ENCODE assay signal across 25 mouse cellular contexts in the genomic region with DNA sequence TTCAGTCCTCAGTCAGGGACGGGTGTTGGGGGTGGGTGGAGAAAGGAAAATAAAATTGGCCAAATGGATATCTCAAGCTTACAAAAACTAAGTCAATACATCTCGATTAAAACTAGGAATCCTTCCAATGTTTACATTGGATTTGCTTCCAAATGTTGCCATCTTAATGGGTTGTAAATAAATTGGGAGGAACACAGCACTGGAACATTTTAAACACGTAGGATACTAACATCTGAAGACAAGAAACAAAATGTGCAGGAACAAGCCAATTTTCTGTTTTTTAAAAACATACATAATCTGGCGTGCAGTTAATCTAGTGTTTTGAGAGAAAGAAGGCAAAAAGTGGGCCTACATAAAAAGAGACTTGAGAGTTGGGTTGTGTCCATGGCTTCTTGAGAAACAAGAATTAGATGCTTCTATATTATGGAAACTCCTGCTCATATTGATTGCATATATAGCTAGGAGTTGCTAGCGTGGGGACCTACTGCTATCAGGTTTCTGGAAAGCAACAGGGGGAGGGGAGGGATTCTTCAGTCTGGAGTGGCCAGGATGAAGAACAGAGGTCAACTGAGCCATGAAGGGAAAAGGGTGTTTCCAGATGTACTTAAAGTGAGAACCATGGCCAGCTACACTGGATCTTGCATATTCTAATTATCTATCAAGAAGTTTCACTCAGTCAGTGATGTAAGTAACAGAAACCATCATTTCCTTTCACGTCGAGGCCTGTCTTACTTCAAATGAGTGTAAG.
DNase-seq lines count a peak whose midpoint lies in the region; ATAC-seq and TF ChIP-seq lines count a peak whose summit lies in the region.
"Had no signal": no experiment of that assay in that cellular context is flagged by ENCODE, and none has a peak within 500 bp of the region (broad histone marks: within the 10 kb centered on the region; RNA-seq: fewer than 3 reads in every experiment).

No protein-coding gene starts in this region.

- no peak overlapping the region for H3K4me3 ChIP-seq in heart, embryonic 16.5 days (ENCODE audit: low read length)
- H3K4me3 ChIP-seq in liver, adult 2 months (ENCODE audit: insufficient read depth, low read depth, low read length): no peak overlapping the region
- no peak overlapping the region for H3K4me3 ChIP-seq in liver, postnatal 0 days (ENCODE audit: low read depth, low read length)
- H3K4me3 ChIP-seq in embryonic facial prominence, embryonic 15.5 days (replicated peaks): no peak overlapping the region
- H3K4me3 ChIP-seq in stomach, embryonic 16.5 days (replicated peaks; ENCODE audit: low read length): no peak overlapping the region
- H3K4me3 ChIP-seq: forebrain, embryonic 15.5 days; heart, embryonic 12.5 days; hindbrain, embryonic 13.5 days; left cerebral cortex, adult 2 months; megakaryocyte, embryonic 14.5 days; midbrain, embryonic 13.5 days had no signal

- peaks cover 8% of the 10 kb centered on the region for H3K4me1 ChIP-seq in heart, embryonic 16.5 days (ENCODE audit: control insufficient read depth, insufficient read depth, low read length)
- H3K4me1 ChIP-seq in liver, adult 2 months (ENCODE audit: control insufficient read depth, insufficient read depth, low read length): peaks cover 2% of the 10 kb centered on the region; the same call in 1 of the 2 replicates
- peaks cover 4% of the 10 kb centered on the region; the same call in 1 of the 2 replicates for H3K4me1 ChIP-seq in liver, postnatal 0 days (ENCODE audit: insufficient read depth)
- peaks cover 9% of the 10 kb centered on the region for H3K4me1 ChIP-seq in embryonic facial prominence, embryonic 15.5 days
- peaks cover 3% of the 10 kb centered on the region; the same call in 1 of the 2 replicates for H3K4me1 ChIP-seq in stomach, embryonic 16.5 days (ENCODE audit: control insufficient read depth, insufficient read depth, low read length)
- H3K4me1 ChIP-seq: forebrain, embryonic 15.5 days; megakaryocyte, embryonic 14.5 days; midbrain, embryonic 13.5 days had no signal

- TF ChIP-seq EP300 in liver, postnatal 0 days (IDR thresholded peaks at IDR 0.05; ENCODE audit: low read depth): no peak

- no peak for DNase-seq in heart, postnatal 36 days
- DNase-seq in liver, adult 2 months (ENCODE audit: extremely low read depth, low read depth, low spot score): peak; percentile 25
- DNase-seq in liver, postnatal 0 days: no peak
- DNase-seq: adrenal gland, adult 2 months; B cell, adult 2 months; cerebellum, adult 11-12 months; cerebellum, postnatal 14 days; kidney, adult 9 months; left cerebral cortex, postnatal 4 days; lung, adult 2 months; thymus, postnatal 14 days had no signal

- no peaks in the 10 kb centered on the region for H3K79me2 ChIP-seq in liver, adult 2 months (ENCODE audit: control insufficient read depth, insufficient read depth, low read length)

- no peak for TF ChIP-seq CTCF in liver, adult 2 months (IDR thresholded peaks at IDR 0.05; ENCODE audit: low read depth, low read length)
- no peak for TF ChIP-seq CTCF in liver, postnatal 0 days (IDR thresholded peaks at IDR 0.05; ENCODE audit: low read depth)

- WGBS in heart, embryonic 16.5 days: 61% methylated on average over 7 of the region's 7 CpGs
- WGBS in liver, adult 2 months: 63% methylated on average over 7 of the region's 7 CpGs
- WGBS in liver, postnatal 0 days (ENCODE audit: insufficient replicate concordance): 66% methylated on average over 7 of the region's 7 CpGs
- 52% methylated on average over 7 of the region's 7 CpGs for WGBS in embryonic facial prominence, embryonic 15.5 days
- WGBS in stomach, embryonic 16.5 days: 48% methylated on average over 7 of the region's 7 CpGs

- peak overlapping the region; percentile 27; the same call in 1 of the 2 replicates for H3K27ac ChIP-seq in heart, embryonic 16.5 days (ENCODE audit: low read length)
- no peak overlapping the region for H3K27ac ChIP-seq in liver, adult 2 months (replicated peaks; ENCODE audit: insufficient read depth, low read depth, low read length)
- H3K27ac ChIP-seq in liver, postnatal 0 days (ENCODE audit: low read depth): no peak overlapping the region
- H3K27ac ChIP-seq in embryonic facial prominence, embryonic 15.5 days (replicated peaks): 0 out of 2 replicates have a peak overlapping the region, but pooled peaks have one; percentile 34
- H3K27ac ChIP-seq in stomach, embryonic 16.5 days (ENCODE audit: low read length): peak overlapping the region; percentile 66
- H3K27ac ChIP-seq: forebrain, embryonic 15.5 days; hindbrain, embryonic 13.5 days; left cerebral cortex, adult 2 months; midbrain, embryonic 13.5 days had no signal

- H3K9me3 ChIP-seq in heart, embryonic 16.5 days (replicated peaks; ENCODE audit: control insufficient read depth, low read length): no peaks in the 10 kb centered on the region
- H3K9me3 ChIP-seq in liver, postnatal 0 days (ENCODE audit: low read length): no peaks in the 10 kb centered on the region
- no peaks in the 10 kb centered on the region for H3K9me3 ChIP-seq in embryonic facial prominence, embryonic 15.5 days (replicated peaks)
- no peaks in the 10 kb centered on the region for H3K9me3 ChIP-seq in stomach, embryonic 16.5 days (replicated peaks; ENCODE audit: control insufficient read depth, low read length)
- H3K9me3 ChIP-seq: forebrain, embryonic 15.5 days; heart, embryonic 12.5 days; hindbrain, embryonic 13.5 days; midbrain, embryonic 13.5 days had no signal

- no peak overlapping the region for H3K4me2 ChIP-seq in heart, embryonic 16.5 days (ENCODE audit: low read depth, low read length)
- no peak overlapping the region for H3K4me2 ChIP-seq in liver, postnatal 0 days (ENCODE audit: low read depth, low read length)
- no peak overlapping the region for H3K4me2 ChIP-seq in embryonic facial prominence, embryonic 15.5 days (replicated peaks)
- H3K4me2 ChIP-seq in stomach, embryonic 16.5 days (ENCODE audit: low read depth, low read length): no peak overlapping the region
- H3K4me2 ChIP-seq: forebrain, embryonic 15.5 days; heart, embryonic 12.5 days; hindbrain, embryonic 13.5 days; liver, embryonic 11.5 days; midbrain, embryonic 13.5 days had no signal

- H3K9ac ChIP-seq in heart, embryonic 16.5 days (ENCODE audit: low read length): no peak overlapping the region
- no peak overlapping the region for H3K9ac ChIP-seq in liver, adult 2 months (ENCODE audit: low read depth, low read length)
- H3K9ac ChIP-seq in liver, postnatal 0 days (replicated peaks): no peak overlapping the region
- H3K9ac ChIP-seq in embryonic facial prominence, embryonic 15.5 days: no peak overlapping the region
- H3K9ac ChIP-seq in stomach, embryonic 16.5 days (ENCODE audit: low read length): no peak overlapping the region
- H3K9ac ChIP-seq: forebrain, embryonic 15.5 days; heart, embryonic 12.5 days; hindbrain, embryonic 13.5 days; midbrain, embryonic 13.5 days had no signal

- ATAC-seq in heart, embryonic 16.5 days (replicated peaks; ENCODE audit: extremely low read depth, insufficient read depth, low FRiP score): 0 out of 2 replicates have a peak, but pooled peaks have one; percentile 32
- ATAC-seq in liver, postnatal 0 days: no peak
- no peak for ATAC-seq in embryonic facial prominence, embryonic 15.5 days (ENCODE audit: insufficient number of reproducible peaks, low FRiP score, low TSS enrichment, low read depth)
- peak; percentile 37; the same call in 1 of the 2 replicates for ATAC-seq in stomach, embryonic 16.5 days (ENCODE audit: insufficient read depth, low FRiP score)
- ATAC-seq in megakaryocyte progenitor cell, adult 5-6 weeks (replicated peaks; ENCODE audit: poor library complexity): no peak
- ATAC-seq: forebrain, embryonic 15.5 days; midbrain, embryonic 13.5 days; Patski had no signal

- TF ChIP-seq POLR2A in liver, adult 2 months (IDR thresholded peaks at IDR 0.05; ENCODE audit: extremely low read depth, insufficient read depth, low read length): no peak

- no peaks in the 10 kb centered on the region for H3K36me3 ChIP-seq in heart, embryonic 16.5 days (ENCODE audit: control insufficient read depth, insufficient read depth)
- H3K36me3 ChIP-seq in liver, adult 2 months (ENCODE audit: control insufficient read depth, insufficient read depth, low read length): no peaks in the 10 kb centered on the region
- no peaks in the 10 kb centered on the region for H3K36me3 ChIP-seq in liver, postnatal 0 days (replicated peaks; ENCODE audit: insufficient read depth, low read length)
- no peaks in the 10 kb centered on the region for H3K36me3 ChIP-seq in embryonic facial prominence, embryonic 15.5 days
- no peaks in the 10 kb centered on the region for H3K36me3 ChIP-seq in stomach, embryonic 16.5 days (ENCODE audit: control insufficient read depth, insufficient read depth, low read length)
- H3K36me3 ChIP-seq: forebrain, embryonic 15.5 days; G1E; heart, embryonic 12.5 days; hindbrain, embryonic 13.5 days; midbrain, embryonic 13.5 days had no signal

- intact Hi-C loops in heart, postnatal 36 days (cut with DNase I): no loop called here

- H3K27me3 ChIP-seq in heart, embryonic 16.5 days (ENCODE audit: control insufficient read depth, insufficient read depth, low read length): no peaks in the 10 kb centered on the region
- H3K27me3 ChIP-seq in liver, adult 2 months (ENCODE audit: control insufficient read depth, insufficient read depth, low read length): no peaks in the 10 kb centered on the region
- no peaks in the 10 kb centered on the region for H3K27me3 ChIP-seq in liver, postnatal 0 days (ENCODE audit: insufficient read depth, low read length)
- no peaks in the 10 kb centered on the region for H3K27me3 ChIP-seq in embryonic facial prominence, embryonic 15.5 days
- no peaks in the 10 kb centered on the region for H3K27me3 ChIP-seq in stomach, embryonic 16.5 days (ENCODE audit: control insufficient read depth, insufficient read depth, low read length)
- H3K27me3 ChIP-seq: CH12.LX; forebrain, embryonic 15.5 days; heart, embryonic 12.5 days; hindbrain, embryonic 13.5 days; megakaryocyte, embryonic 14.5 days; midbrain, embryonic 13.5 days; Patski had no signal

Comparison
In these comparisons a context has a peak if more than half of its experiments do, and no peak if none do; other contexts are left out.
1. ATAC-seq: peak in heart, embryonic 16.5 days (single experiment) and stomach, embryonic 16.5 days (single experiment); none in liver, postnatal 0 days (single experiment), embryonic facial prominence, embryonic 15.5 days (single experiment) and megakaryocyte progenitor cell, adult 5-6 weeks (single experiment).
2. H3K27ac ChIP-seq: peak in heart, embryonic 16.5 days (single experiment), embryonic facial prominence, embryonic 15.5 days (single experiment) and stomach, embryonic 16.5 days (single experiment); none in liver, adult 2 months (single experiment) and liver, postnatal 0 days (single experiment).